Mouse (Mus musculus) thymus, adult 2 months (tissue): ENCODE measurements at regions not wholly inside any gene's neighbourhood (a gene's known extent, or its start where the extent isn't known, plus 50 kb on each side); places are given as distances from the start of the nearest gene placed in this dataset.

Experiments
- CTCF ChIP-seq: fragments of 200-500 bp; IDR thresholded peaks from 2 replicates; pipeline ENCODE4 v1.5.1; 2012; ENCODE audit warnings: mild to moderate bottlenecking, control low read depth, low read length, moderate library complexity, borderline replicate concordance; ENCODE audit not compliant: control insufficient read depth, poor library complexity, insufficient read depth; ENCODE audit errors: extremely low read depth
- POLR2A ChIP-seq: fragments of 200-500 bp; IDR thresholded peaks from 2 replicates; pipeline ENCODE4 v1.6.1; 2012; ENCODE audit warnings: mild to moderate bottlenecking, low read length, control low read depth, moderate library complexity; ENCODE audit not compliant: control insufficient read depth, poor library complexity, insufficient read depth; ENCODE audit errors: extremely low read depth

DNA sequence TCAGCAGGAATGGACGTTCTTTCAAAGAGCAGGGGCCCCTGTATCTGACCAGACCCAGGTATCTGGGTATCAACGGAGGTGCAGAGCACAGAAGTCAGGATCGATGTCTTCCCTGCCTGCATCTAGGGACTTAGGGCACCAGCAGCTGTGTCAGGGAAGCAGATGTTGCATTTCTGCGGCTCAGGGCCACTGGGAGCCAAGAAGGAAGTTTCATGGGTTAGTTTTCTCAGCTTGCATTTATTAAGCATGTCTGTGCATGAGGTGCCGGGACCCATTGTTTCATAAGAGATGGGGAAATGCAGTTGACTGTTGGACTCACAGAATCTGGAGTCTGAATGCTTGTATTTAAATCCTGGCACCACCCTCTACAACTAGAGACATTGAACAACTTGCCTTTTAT, 71.3 kb upstream of the Spon1 start:
- no peak for TF ChIP-seq CTCF
- TF ChIP-seq POLR2A, result no peak
